Mouse (Mus musculus) CH12.LX (cell line): ENCODE measurements at regions not wholly inside any gene's neighbourhood (a gene's known extent, or its start where the extent isn't known, plus 50 kb on each side); places are given as distances from the start of the nearest gene placed in this dataset.

Experiments
- CTCF ChIP-seq, 2 experiments: IDR thresholded peaks in 1 of 2; conservative IDR thresholded peaks in 1 of 2; 2 replicates each; pipeline ENCODE4 v1.5.1; 2011 to 2012; ENCODE audit warnings: low read depth in 2 of 2, low read length in 2 of 2, improper control_type of control experiment in 1 of 2, inconsistent platforms in 1 of 2, mild to moderate bottlenecking in 1 of 2, moderate library complexity in 1 of 2
- POLR2A ChIP-seq: IDR thresholded peaks from 2 replicates; pipeline ENCODE4 v1.6.1; 2011; ENCODE audit warnings: low read depth, mild to moderate bottlenecking, improper control_type of control experiment, low read length
- TBP ChIP-seq: conservative IDR thresholded peaks from 2 replicates; pipeline ENCODE4 v1.6.1; 2011; ENCODE audit warnings: low read depth, low read length, improper control_type of control experiment
- ZMIZ1 ChIP-seq: IDR thresholded peaks from 2 replicates; pipeline ENCODE4 v1.6.1; 2012; ENCODE audit warnings: low read depth, mild to moderate bottlenecking, inconsistent platforms, low read length, improper control_type of control experiment
- ZNF384 ChIP-seq: IDR thresholded peaks from 2 replicates; pipeline ENCODE4 v1.6.1; 2012; ENCODE audit warnings: low read depth, low read length, improper control_type of control experiment, inconsistent platforms

GRCm38 (mm10) chr1:66105206-66105605 is 69.9 kb upstream of the Map2 start:
- TF ChIP-seq CTCF (conservative IDR thresholded peaks at IDR 0.05 in 1 of 2, IDR thresholded peaks at IDR 0.05 in 1 of 2; ENCODE audit: low read depth in 2 of 2, low read length in 2 of 2), result no peak
- no peak for TF ChIP-seq POLR2A
- TF ChIP-seq ZMIZ1, result no peak
- no peak for TF ChIP-seq TBP
- no peak for TF ChIP-seq ZNF384
